Mouse (Mus musculus): Measurements from ENCODE around the gene Sparc. TPM values are rescaled to one million over a fixed set of nuclear protein-coding genes. Genes with fewer than 3 reads are reported as not detected.
"Not testable (repeated sequence)": the region's sequence is repeated elsewhere in the genome, so short reads cannot be mapped to it uniquely, and the experiment has no call there.

Sparc gene
- polyA plus RNA-seq, 1 experiment, result 351 TPM

DNA sequence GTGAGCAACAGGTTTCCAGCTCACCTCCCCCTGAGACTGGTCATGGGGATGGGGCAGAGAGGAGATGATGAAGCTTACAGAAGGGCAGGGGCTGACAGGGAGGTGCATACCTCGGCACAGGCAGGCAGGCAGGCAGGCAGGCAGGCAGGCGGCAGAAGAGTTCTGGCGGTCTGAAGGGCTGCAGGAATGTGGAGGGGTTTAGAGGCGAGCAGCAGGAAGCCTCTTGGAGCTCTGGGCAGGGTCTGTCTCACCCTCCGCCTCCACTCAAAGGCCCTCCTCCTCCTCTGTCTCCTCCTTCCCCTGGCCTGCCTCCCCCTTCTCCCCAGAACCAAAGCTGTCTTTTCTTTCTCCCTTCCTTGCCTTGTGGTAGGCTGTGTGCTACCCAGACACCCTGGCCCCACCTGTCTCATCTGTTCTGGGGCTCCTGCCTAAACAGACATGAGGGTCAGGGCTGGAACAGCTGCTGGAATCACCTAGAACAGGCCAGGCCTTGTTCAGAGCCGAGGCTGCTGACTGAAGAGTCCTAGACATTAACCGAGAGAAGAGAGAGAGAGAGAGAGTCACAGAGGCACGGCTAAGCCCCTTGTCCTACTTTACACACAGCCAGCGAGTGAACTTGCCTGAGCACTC, 3.2 kb downstream of the Sparc start:
- Histone ChIP-seq H3K4me3 (ENCODE audit: insufficient read depth, low read length) (peak overlapping the region; percentile 46), H3K4me1 (ENCODE audit: control insufficient read depth, insufficient read depth, low read length) (peaks cover 7% of the 10 kb centered on the region), H3K27ac (ENCODE audit: insufficient read depth, low read length) (peak overlapping the region; percentile 87)
- no peak for TF ChIP-seq CTCF (IDR thresholded peaks at IDR 0.05; ENCODE audit: extremely low read depth, insufficient read depth, low read length)
- 0 out of 2 replicates have a peak, but pooled peaks have one; percentile 33 for TF ChIP-seq POLR2A (IDR thresholded peaks at IDR 0.05; ENCODE audit: extremely low read depth, insufficient read depth, low read length)

GRCm38 (mm10) chr11:55419296-55419677, 3.7 kb downstream of the Sparc start:
- peak overlapping the region; percentile 46 for H3K4me3 ChIP-seq (ENCODE audit: insufficient read depth, low read length)
- TF ChIP-seq CTCF (IDR thresholded peaks at IDR 0.05; ENCODE audit: extremely low read depth, insufficient read depth, low read length) (no peak), POLR2A (IDR thresholded peaks at IDR 0.05; ENCODE audit: extremely low read depth, insufficient read depth, low read length) (no peak)
- H3K27ac ChIP-seq (ENCODE audit: insufficient read depth, low read length), result peak overlapping the region; percentile 87
- H3K4me1 ChIP-seq (ENCODE audit: control insufficient read depth, insufficient read depth, low read length), result peaks cover 7% of the 10 kb centered on the region

DNA sequence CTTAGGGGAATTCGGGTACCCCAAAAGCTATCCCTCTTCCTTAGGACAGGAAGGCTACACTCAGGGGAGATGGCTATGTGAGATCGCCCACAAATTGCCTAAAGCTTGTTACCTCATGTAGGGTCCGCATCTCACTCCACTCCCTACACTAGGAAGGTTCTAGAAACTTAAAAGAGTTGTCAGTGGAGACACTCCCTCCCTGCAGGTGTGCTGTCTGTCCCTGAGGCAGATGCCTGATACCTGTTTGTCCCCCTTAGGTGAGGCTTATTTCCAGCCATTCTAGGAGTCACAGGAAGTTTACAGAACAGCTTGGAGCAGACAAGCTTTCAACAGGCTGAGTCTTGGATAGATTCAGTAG, 4.3 kb downstream of the Sparc start:
- TF ChIP-seq CTCF (IDR thresholded peaks at IDR 0.05; ENCODE audit: extremely low read depth, insufficient read depth, low read length) (no peak), POLR2A (IDR thresholded peaks at IDR 0.05; ENCODE audit: extremely low read depth, insufficient read depth, low read length) (no peak)
- H3K4me1 ChIP-seq (ENCODE audit: control insufficient read depth, insufficient read depth, low read length), result peaks cover 5% of the 10 kb centered on the region
- H3K27ac ChIP-seq (ENCODE audit: insufficient read depth, low read length), result peak overlapping the region; percentile 87
- peak overlapping the region; percentile 46 for H3K4me3 ChIP-seq (ENCODE audit: insufficient read depth, low read length)

- Histone ChIP-seq H3K27ac (ENCODE audit: insufficient read depth, low read length) (peak overlapping the region; percentile 87), H3K4me3 (ENCODE audit: insufficient read depth, low read length) (peak overlapping the region; percentile 46), H3K4me1 (ENCODE audit: control insufficient read depth, insufficient read depth, low read length) (peaks cover 5% of the 10 kb centered on the region)
- no peak for TF ChIP-seq POLR2A (IDR thresholded peaks at IDR 0.05; ENCODE audit: extremely low read depth, insufficient read depth, low read length)
- TF ChIP-seq CTCF (IDR thresholded peaks at IDR 0.05; ENCODE audit: extremely low read depth, insufficient read depth, low read length), result no peak
Observed at GRCm38 (mm10) chr11:55417898-55418703, 4.9 kb downstream of the Sparc start.

- Histone ChIP-seq H3K4me3 (ENCODE audit: insufficient read depth, low read length) (no peak overlapping the region), H3K27ac (ENCODE audit: insufficient read depth, low read length) (no peak overlapping the region), H3K4me1 (ENCODE audit: control insufficient read depth, insufficient read depth, low read length) (peaks cover 5% of the 10 kb centered on the region)
- no peak for TF ChIP-seq CTCF (IDR thresholded peaks at IDR 0.05; ENCODE audit: extremely low read depth, insufficient read depth, low read length)
- TF ChIP-seq POLR2A (IDR thresholded peaks at IDR 0.05; ENCODE audit: extremely low read depth, insufficient read depth, low read length), result no peak
Observed at GRCm38 (mm10) chr11:55416609-55417265, 6.2 kb downstream of the Sparc start.

- H3K4me1 ChIP-seq (ENCODE audit: control insufficient read depth, insufficient read depth, low read length); H3K4me3 ChIP-seq (ENCODE audit: insufficient read depth, low read length); H3K27ac ChIP-seq (ENCODE audit: insufficient read depth, low read length): not testable (repeated sequence)
Observed at GRCm38 (mm10) chr11:55415731-55416130, 7.3 kb downstream of the Sparc start.

DNA sequence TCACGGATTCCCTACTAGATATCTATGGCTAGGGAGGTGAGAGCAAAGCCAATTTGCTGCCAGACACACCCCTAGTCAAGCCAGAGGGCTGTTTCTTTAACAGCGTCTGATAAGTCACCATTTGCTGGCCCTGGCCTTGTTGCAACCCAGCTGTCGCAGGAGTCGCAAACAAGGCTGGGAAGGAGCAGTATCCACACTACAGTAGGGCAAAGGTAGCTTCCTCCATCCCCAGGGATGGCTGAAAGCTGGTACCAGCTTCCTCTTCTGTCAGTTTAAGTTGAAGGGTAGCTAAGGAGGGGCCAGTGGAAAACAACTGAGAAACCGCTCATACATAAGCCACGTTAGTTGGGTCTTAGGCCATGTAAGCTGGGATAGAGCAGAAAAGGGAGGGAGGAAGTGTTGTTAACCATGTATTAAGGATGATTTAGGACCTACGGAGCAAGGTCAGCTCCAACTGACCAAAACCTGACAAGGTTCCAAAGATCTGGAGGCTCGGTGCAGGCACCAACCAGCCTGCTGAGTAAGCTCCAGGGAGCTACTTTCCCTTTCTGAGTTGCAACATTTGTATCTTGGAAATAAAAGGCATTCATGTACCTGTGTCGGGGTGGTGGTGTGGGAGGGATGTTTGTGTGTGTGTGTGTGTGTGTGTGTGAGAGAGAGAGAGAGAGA, 7.8 kb downstream of the Sparc start:
- no peak overlapping the region for H3K27ac ChIP-seq (ENCODE audit: insufficient read depth, low read length)
- TF ChIP-seq POLR2A (IDR thresholded peaks at IDR 0.05; ENCODE audit: extremely low read depth, insufficient read depth, low read length), result no peak
- no peak for TF ChIP-seq CTCF (IDR thresholded peaks at IDR 0.05; ENCODE audit: extremely low read depth, insufficient read depth, low read length)

GRCm38 (mm10) chr11:55414314-55414713, 8.7 kb downstream of the Sparc start:
- H3K4me3 ChIP-seq (ENCODE audit: insufficient read depth, low read length), result no peak overlapping the region
- H3K4me1 ChIP-seq (ENCODE audit: control insufficient read depth, insufficient read depth, low read length), result peaks cover 2% of the 10 kb centered on the region; the same call in 1 of the 2 replicates
- no peak for TF ChIP-seq POLR2A (IDR thresholded peaks at IDR 0.05; ENCODE audit: extremely low read depth, insufficient read depth, low read length)
- TF ChIP-seq CTCF (IDR thresholded peaks at IDR 0.05; ENCODE audit: extremely low read depth, insufficient read depth, low read length), result no peak
- no peak overlapping the region for H3K27ac ChIP-seq (ENCODE audit: insufficient read depth, low read length)

More for the DNA sequence above, 7.8 kb downstream of the Sparc start:
- Histone ChIP-seq H3K4me1 (ENCODE audit: control insufficient read depth, insufficient read depth, low read length) (peaks cover 4% of the 10 kb centered on the region), H3K4me3 (ENCODE audit: insufficient read depth, low read length) (no peak overlapping the region)

GRCm38 (mm10) chr11:55413416-55413796, 9.6 kb downstream of the Sparc start:
- no peak overlapping the region for H3K4me3 ChIP-seq (ENCODE audit: insufficient read depth, low read length)
- H3K27ac ChIP-seq (ENCODE audit: insufficient read depth, low read length), result no peak overlapping the region
- H3K4me1 ChIP-seq (ENCODE audit: control insufficient read depth, insufficient read depth, low read length), result no peaks in the 10 kb centered on the region; the same call in 1 of the 2 replicates
- no peak for TF ChIP-seq CTCF (IDR thresholded peaks at IDR 0.05; ENCODE audit: extremely low read depth, insufficient read depth, low read length)
- TF ChIP-seq POLR2A (IDR thresholded peaks at IDR 0.05; ENCODE audit: extremely low read depth, insufficient read depth, low read length), result no peak
